ENCODE assay signal across 9 mouse cellular contexts in the genomic region with DNA sequence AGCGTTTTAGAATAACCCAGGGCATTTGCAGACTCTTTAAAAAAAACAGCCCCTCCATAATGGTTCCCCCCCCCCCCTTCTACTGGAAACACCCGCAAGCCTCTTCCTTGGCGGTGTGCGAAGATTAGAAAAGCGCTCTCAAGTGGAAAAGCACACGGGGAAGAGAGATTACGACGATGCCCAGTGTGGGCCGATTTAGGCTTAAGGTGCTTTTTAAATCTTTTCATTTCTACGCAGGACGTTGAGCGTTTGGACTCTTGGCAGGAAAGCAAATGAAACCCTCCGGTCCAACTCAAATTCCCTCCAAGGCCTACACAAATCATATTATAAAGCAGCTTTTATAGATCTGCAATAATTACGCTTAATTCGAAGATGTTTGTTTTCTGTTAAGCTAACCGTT. TPM values are rescaled to one million over a fixed set of nuclear protein-coding genes. Genes with fewer than 3 reads are reported as not detected.
DNase-seq lines count a peak whose midpoint lies in the region; ATAC-seq lines count a peak whose summit lies in the region.
"Had no signal": no experiment of that assay in that cellular context is flagged by ENCODE, and none has a peak within 500 bp of the region (broad histone marks: within the 10 kb centered on the region; RNA-seq: fewer than 3 reads in every experiment).

No protein-coding gene starts in this region.

- no peaks in the 10 kb centered on the region; the same call in 1 of the 2 replicates for H3K27me3 ChIP-seq in kidney, embryonic 14.5 days (ENCODE audit: control insufficient read depth, insufficient read depth, low read length)
- H3K27me3 ChIP-seq in embryonic facial prominence, embryonic 14.5 days (replicated peaks; ENCODE audit: control insufficient read depth, insufficient read depth, low read length): no peaks in the 10 kb centered on the region
- H3K27me3 ChIP-seq in intestine, embryonic 15.5 days (replicated peaks): no peaks in the 10 kb centered on the region
- peaks cover 3% of the 10 kb centered on the region; the same call in 1 of the 2 replicates for H3K27me3 ChIP-seq in midbrain, embryonic 16.5 days (ENCODE audit: control insufficient read depth, insufficient read depth, low read depth, low read length)

- H3K9me3 ChIP-seq in kidney, embryonic 14.5 days (ENCODE audit: control insufficient read depth, low read length): no peaks in the 10 kb centered on the region
- H3K9me3 ChIP-seq in embryonic facial prominence, embryonic 14.5 days (ENCODE audit: control insufficient read depth, low read length): no peaks in the 10 kb centered on the region
- no peaks in the 10 kb centered on the region for H3K9me3 ChIP-seq in intestine, embryonic 15.5 days
- H3K9me3 ChIP-seq in midbrain, embryonic 16.5 days (replicated peaks; ENCODE audit: control insufficient read depth, low read length, poor library complexity, severe bottlenecking): no peaks in the 10 kb centered on the region

- WGBS in kidney, embryonic 14.5 days: 24% methylated on average over 16 of the region's 16 CpGs
- WGBS in embryonic facial prominence, embryonic 14.5 days: 15% methylated on average over 16 of the region's 16 CpGs
- WGBS in intestine, embryonic 15.5 days: 38% methylated on average over 16 of the region's 16 CpGs
- WGBS in midbrain, embryonic 16.5 days: 6% methylated on average over 16 of the region's 16 CpGs

- peak overlapping the region; percentile 25; the same call in 1 of the 2 replicates for H3K4me3 ChIP-seq in kidney, embryonic 14.5 days (ENCODE audit: low read length)
- peak overlapping the region; percentile 36 for H3K4me3 ChIP-seq in embryonic facial prominence, embryonic 14.5 days (ENCODE audit: low read depth, low read length)
- H3K4me3 ChIP-seq in intestine, embryonic 15.5 days (replicated peaks): no peak overlapping the region
- peak overlapping the region; percentile 18 for H3K4me3 ChIP-seq in midbrain, embryonic 16.5 days (ENCODE audit: low read depth, low read length)

- no peaks in the 10 kb centered on the region for H3K36me3 ChIP-seq in kidney, embryonic 14.5 days (ENCODE audit: control insufficient read depth, insufficient read depth, low read length)
- H3K36me3 ChIP-seq in embryonic facial prominence, embryonic 14.5 days (ENCODE audit: control insufficient read depth, insufficient read depth, low read length): no peaks in the 10 kb centered on the region
- no peaks in the 10 kb centered on the region for H3K36me3 ChIP-seq in intestine, embryonic 15.5 days
- H3K36me3 ChIP-seq in midbrain, embryonic 16.5 days (ENCODE audit: control insufficient read depth, insufficient read depth, low read length): no peaks in the 10 kb centered on the region

- H3K4me2 ChIP-seq in kidney, embryonic 14.5 days (replicated peaks; ENCODE audit: low read depth, low read length): peak overlapping the region; percentile 50
- H3K4me2 ChIP-seq in embryonic facial prominence, embryonic 14.5 days (ENCODE audit: low read depth, low read length): peak overlapping the region; percentile 66
- H3K4me2 ChIP-seq in intestine, embryonic 15.5 days (replicated peaks): peak overlapping the region; percentile 60
- H3K4me2 ChIP-seq in midbrain, embryonic 16.5 days (ENCODE audit: low read length): peak overlapping the region; percentile 58

- H3K27ac ChIP-seq in kidney, embryonic 14.5 days (ENCODE audit: low read depth, low read length): no peak overlapping the region
- H3K27ac ChIP-seq in embryonic facial prominence, embryonic 14.5 days (replicated peaks; ENCODE audit: low read depth, low read length): peak overlapping the region; percentile 92
- no peak overlapping the region for H3K27ac ChIP-seq in intestine, embryonic 15.5 days
- H3K27ac ChIP-seq in midbrain, embryonic 16.5 days (ENCODE audit: low read length): peak overlapping the region; percentile 71; the same call in 1 of the 2 replicates

- ATAC-seq in kidney, embryonic 14.5 days (ENCODE audit: low FRiP score, low TSS enrichment): no peak
- ATAC-seq in embryonic facial prominence, embryonic 14.5 days (ENCODE audit: low read depth): no peak
- no peak for ATAC-seq in intestine, embryonic 15.5 days
- no peak for ATAC-seq in midbrain, embryonic 16.5 days

- DNase-seq in kidney, adult 11 months: no peak
- DNase-seq in embryonic facial prominence, embryonic 14.5 days (ENCODE audit: low spot score): no peak
- no peak for DNase-seq in urinary bladder, postnatal 4 days (ENCODE audit: low spot score in 2 of 2)
- no peak for DNase-seq in c-Kit-positive CD71-positive TER-119-positive erythroid progenitor cells, embryonic 14.5 days (ENCODE audit: low spot score)
- DNase-seq in lung, postnatal 10 days: no peak
- DNase-seq: adrenal gland, adult 8-10 months had no signal

- peaks cover 21% of the 10 kb centered on the region for H3K4me1 ChIP-seq in kidney, embryonic 14.5 days (ENCODE audit: control insufficient read depth, insufficient read depth, low read length)
- H3K4me1 ChIP-seq in embryonic facial prominence, embryonic 14.5 days (ENCODE audit: control insufficient read depth, insufficient read depth, low read length): peaks cover 27% of the 10 kb centered on the region
- H3K4me1 ChIP-seq in intestine, embryonic 15.5 days (replicated peaks): 0 out of 2 replicates have a peak, but pooled peaks cover 4% of the 10 kb centered on the region
- H3K4me1 ChIP-seq in midbrain, embryonic 16.5 days (ENCODE audit: control insufficient read depth, insufficient read depth, low read length): peaks cover 33% of the 10 kb centered on the region

- H3K9ac ChIP-seq in kidney, embryonic 14.5 days (ENCODE audit: low read depth, low read length): no peak overlapping the region
- H3K9ac ChIP-seq in embryonic facial prominence, embryonic 14.5 days (ENCODE audit: low read depth, low read length): 0 out of 2 replicates have a peak overlapping the region, but pooled peaks have one; percentile 12
- no peak overlapping the region for H3K9ac ChIP-seq in intestine, embryonic 15.5 days
- H3K9ac ChIP-seq in midbrain, embryonic 16.5 days (ENCODE audit: low read depth, low read length): peak overlapping the region; percentile 39; the same call in 1 of the 2 replicates

RNA-seq across cellular contexts. Expression of gene Axin2, which starts 29.6 kb away (rescaled TPM):
- polyA plus RNA-seq in kidney, embryonic 14.5 days (2014; fragmentation: Nextera tagmentation; extraction: Ambion mirVana): 8.0 and 11.5 TPM in 2 replicates
- 11.4 and 11.8 TPM in 2 replicates for polyA plus RNA-seq in embryonic facial prominence, embryonic 14.5 days (2014; fragmentation: Nextera tagmentation; extraction: Ambion mirVana)
- 4.7 and 5.4 TPM in 2 replicates for polyA plus RNA-seq in intestine, embryonic 15.5 days (2015; fragmentation: Nextera tagmentation; extraction: Ambion mirVana)
- 9.3 and 11.3 TPM in 2 replicates for polyA plus RNA-seq in midbrain, embryonic 16.5 days (2015; fragmentation: Nextera tagmentation; extraction: Ambion mirVana)

Comparison
In these comparisons a context has a peak if more than half of its experiments do, and no peak if none do; other contexts are left out.
1. H3K27ac ChIP-seq: peak in embryonic facial prominence, embryonic 14.5 days (single experiment) and midbrain, embryonic 16.5 days (single experiment); none in kidney, embryonic 14.5 days (single experiment) and intestine, embryonic 15.5 days (single experiment).
2. H3K9ac ChIP-seq: peak in embryonic facial prominence, embryonic 14.5 days (single experiment) and midbrain, embryonic 16.5 days (single experiment); none in kidney, embryonic 14.5 days (single experiment) and intestine, embryonic 15.5 days (single experiment).
3. Peak in every context shown above with its lines, with median percentiles within 50 percentile points of each other: H3K4me2 ChIP-seq.